In genomic region chr8:56684352-56684751, GRCm38 (mm10) we compare ENCODE assay signal across 22 mouse cellular contexts.
A peak's percentile ranks its signal among the peaks of the same experiment; 100 is the strongest.
DNase-seq lines count a peak whose midpoint lies in the region; ATAC-seq lines count a peak whose summit lies in the region.
"Had no signal": no experiment of that assay in that cellular context is flagged by ENCODE, and none has a peak within 500 bp of the region (broad histone marks: within the 10 kb centered on the region; RNA-seq: fewer than 3 reads in every experiment).

No protein-coding gene starts in this region.

- no peaks in the 10 kb centered on the region for H3K9me3 ChIP-seq in heart, embryonic 12.5 days (replicated peaks)
- H3K9me3 ChIP-seq: embryonic facial prominence, embryonic 15.5 days; heart, embryonic 15.5 days; liver, embryonic 12.5 days had no signal

- intact Hi-C loops in left cerebral cortex, postnatal 25 days (cut with DNase I): loop anchor here (5.0 to 10.0 kb wide), 2 partner anchors 743 to 840 kb away; no protein-coding TSS in a partner anchor

- 67% methylated on average over 7 of the region's 7 CpGs for WGBS in heart, embryonic 12.5 days

- peak; percentile 2 to 7 for DNase-seq in heart, adult 18-20 months
- peak; percentile 3 for DNase-seq in lung, postnatal 36 days
- no peak for DNase-seq in lung, postnatal 14 days
- DNase-seq in MN1 (ENCODE audit: low spot score): peak; percentile 73
- DNase-seq in skeletal muscle tissue, adult 2 months (ENCODE audit: low read depth, low spot score): peak; percentile 2
- DNase-seq in left cerebral cortex, postnatal 25 days (ENCODE audit: low spot score in 2 of 2): no peak
- DNase-seq: cerebellum, adult 9-10 months; gastrocnemius, postnatal 10 days; kidney, adult 9 months; kidney, postnatal 14 days; lung, adult 18-20 months; right cerebral cortex, adult 18-20 months; right cerebral cortex, postnatal 4 days; thymus, adult 2 months had no signal

- H3K9ac ChIP-seq in heart, embryonic 12.5 days: no peak overlapping the region
- H3K9ac ChIP-seq: embryonic facial prominence, embryonic 15.5 days; heart, embryonic 15.5 days; liver, embryonic 12.5 days had no signal

- H3K36me3 ChIP-seq in heart, embryonic 12.5 days: no peaks in the 10 kb centered on the region
- H3K36me3 ChIP-seq: embryonic facial prominence, embryonic 15.5 days; heart, embryonic 15.5 days; liver, embryonic 12.5 days had no signal

- no peak overlapping the region for H3K4me3 ChIP-seq in heart, embryonic 12.5 days
- H3K4me3 ChIP-seq: embryonic facial prominence, embryonic 15.5 days; heart, embryonic 15.5 days; liver, embryonic 12.5 days had no signal

- no peak for ATAC-seq in heart, embryonic 12.5 days (ENCODE audit: insufficient number of reproducible peaks, low FRiP score)
- ATAC-seq: forebrain, embryonic 16.5 days; hindbrain, postnatal 0 days; intestine, embryonic 16.5 days; liver, embryonic 12.5 days; midbrain, embryonic 16.5 days had no signal

- H3K27me3 ChIP-seq in heart, embryonic 12.5 days (replicated peaks): no peaks in the 10 kb centered on the region
- H3K27me3 ChIP-seq: embryonic facial prominence, embryonic 15.5 days; heart, embryonic 15.5 days; liver, embryonic 12.5 days had no signal

- H3K4me1 ChIP-seq in heart, embryonic 12.5 days (replicated peaks): 0 out of 2 replicates have a peak, but pooled peaks cover 2% of the 10 kb centered on the region
- H3K4me1 ChIP-seq: embryonic facial prominence, embryonic 15.5 days; heart, embryonic 15.5 days; liver, embryonic 12.5 days had no signal

- H3K27ac ChIP-seq in heart, embryonic 12.5 days (ENCODE audit: poor library complexity, severe bottlenecking): no peak overlapping the region
- H3K27ac ChIP-seq: embryonic facial prominence, embryonic 15.5 days; heart, embryonic 15.5 days; hindbrain, postnatal 0 days; liver, embryonic 12.5 days had no signal

- H3K4me2 ChIP-seq in heart, embryonic 12.5 days: no peak overlapping the region
- H3K4me2 ChIP-seq: embryonic facial prominence, embryonic 15.5 days; heart, embryonic 15.5 days; liver, embryonic 12.5 days had no signal

Comparison
In these comparisons a context has a peak if more than half of its experiments do, and no peak if none do; other contexts are left out.
1. DNase-seq: peak in heart, adult 18-20 months (2 of 2), lung, postnatal 36 days (single experiment), MN1 (single experiment) and skeletal muscle tissue, adult 2 months (single experiment); none in lung, postnatal 14 days (single experiment) and left cerebral cortex, postnatal 25 days (0 of 2).